Mouse (Mus musculus) olfactory bulb, adult 2 months (tissue): ENCODE measurements around the gene Myod1. TPM values are rescaled to one million over a fixed set of nuclear protein-coding genes. Genes with fewer than 3 reads are reported as not detected.

ENCODE experiments used
- H3K27ac ChIP-seq: fragments of 200-500 bp; 2 replicates; pipeline ENCODE4 v1.5.1; 2012; ENCODE audit warnings: low read depth, low read length; ENCODE audit not compliant: insufficient read depth
- H3K4me1 ChIP-seq: fragments of 200-500 bp; 2 replicates; pipeline ENCODE4 v1.6.1; 2012; ENCODE audit warnings: low read length; ENCODE audit not compliant: control insufficient read depth, insufficient read depth
- H3K4me3 ChIP-seq: fragments of 200-500 bp; 2 replicates; pipeline ENCODE4 v1.5.1; 2012; ENCODE audit warnings: mild to moderate bottlenecking, low read depth, low read length, moderate library complexity; ENCODE audit not compliant: insufficient read depth
- CTCF ChIP-seq: fragments of 200-500 bp; IDR thresholded peaks from 2 replicates; pipeline ENCODE4 v1.5.1; 2012; ENCODE audit warnings: low read depth, mild to moderate bottlenecking, low read length, moderate library complexity; ENCODE audit not compliant: insufficient read depth
- POLR2A ChIP-seq: fragments of 200-500 bp; IDR thresholded peaks from 2 replicates; pipeline ENCODE4 v1.6.1; 2012; ENCODE audit warnings: mild to moderate bottlenecking, low read depth, low read length, moderate library complexity; ENCODE audit not compliant: insufficient read depth
- WGBS: fragments of 180-500 bp; shearing (Covaris S2); methylation state at CpG from one replicate; pipeline ENCODE4 v1.1.7; 2018; 5-methylcytosine and 5-hydroxymethylcytosine counted together
- polyA plus RNA-seq: library from polyadenylated mRNA; stranded (reverse); fragments of >200 nt; gene quantifications from 2 replicates; pipeline ENCODE4 v1.2.4, GENCODE M21; 2012; ENCODE audit warnings: low replicate concordance; ENCODE audit not compliant: missing spikeins, insufficient read depth, insufficient read length

Gene Myod1
- polyA plus RNA-seq, 1 experiment = not detected

DNA sequence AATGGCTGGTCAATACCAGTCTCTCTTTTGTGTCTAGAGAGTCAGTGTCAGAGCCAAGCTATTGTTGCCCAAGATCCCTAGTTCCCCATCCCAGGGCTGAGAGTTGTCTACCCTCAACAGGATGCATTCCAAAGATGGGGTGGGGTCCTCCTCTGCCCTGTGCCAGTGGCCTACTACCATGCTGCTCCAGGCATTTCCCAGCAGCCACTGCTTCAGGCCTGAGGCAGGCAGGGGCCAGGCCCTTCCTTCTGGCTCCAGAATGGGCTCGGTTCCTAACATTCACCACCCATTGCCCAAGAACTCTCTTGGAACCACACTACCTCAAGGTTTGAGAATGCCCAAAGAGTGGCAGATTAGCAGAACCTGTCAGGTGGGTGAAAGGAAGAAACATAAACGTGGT, 23.5 kb upstream of the Myod1 start:
- 79% methylated on average over 2 of the region's 2 CpGs for WGBS
- TF ChIP-seq POLR2A (no peak), CTCF (no peak)
- H3K4me1 ChIP-seq = peaks cover 10% of the 10 kb centered on the region
- no peak overlapping the region for H3K4me3 ChIP-seq
- H3K27ac ChIP-seq = no peak overlapping the region

- Histone ChIP-seq H3K4me1 (peaks cover 10% of the 10 kb centered on the region), H3K4me3 (no peak overlapping the region), H3K27ac (no peak overlapping the region)
- WGBS = 69% methylated on average over 8 of the region's 8 CpGs
- TF ChIP-seq CTCF = no peak
- no peak for TF ChIP-seq POLR2A
Observed at GRCm38 (mm10) chr7:46353216-46353615, 23.1 kb upstream of the Myod1 start.

DNA sequence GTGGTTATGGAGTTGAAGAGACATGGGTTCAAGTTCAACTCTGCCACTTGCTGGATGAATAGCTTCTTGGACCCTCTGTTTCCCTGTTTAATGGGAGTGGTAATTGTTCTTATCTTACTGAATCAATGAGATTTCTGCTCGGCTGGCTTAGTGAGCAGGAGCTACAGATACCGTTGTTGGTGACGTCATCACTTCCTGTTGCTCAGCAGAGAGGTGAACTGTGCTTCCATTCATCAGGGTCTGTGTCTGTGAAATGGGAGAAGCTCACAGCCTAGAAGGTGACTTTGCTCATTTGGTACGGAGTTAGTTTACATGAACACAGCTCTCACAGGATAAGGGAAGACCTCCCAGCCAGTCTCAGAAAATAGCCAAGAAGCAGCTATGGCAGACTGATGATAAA, 22.4 kb upstream of the Myod1 start:
- WGBS = 61% methylated on average over 4 of the region's 4 CpGs
- no peak overlapping the region for H3K27ac ChIP-seq
- peaks cover 6% of the 10 kb centered on the region for H3K4me1 ChIP-seq
- no peak overlapping the region for H3K4me3 ChIP-seq
- TF ChIP-seq CTCF (no peak), POLR2A (no peak)

- Histone ChIP-seq H3K4me3 (no peak overlapping the region), H3K4me1 (peaks cover 5% of the 10 kb centered on the region), H3K27ac (no peak overlapping the region)
- TF ChIP-seq POLR2A = no peak
- TF ChIP-seq CTCF = no peak
Observed at GRCm38 (mm10) chr7:46361776-46362175, 14.5 kb upstream of the Myod1 start.

GRCm38 (mm10) chr7:46364154-46364553, 12.1 kb upstream of the Myod1 start:
- Histone ChIP-seq H3K4me3 (no peak overlapping the region), H3K4me1 (peaks cover 5% of the 10 kb centered on the region), H3K27ac (no peak overlapping the region)
- TF ChIP-seq CTCF (no peak), POLR2A (no peak)
- WGBS = 31% methylated on average over 5 of the region's 5 CpGs

GRCm38 (mm10) chr7:46365810-46366209, 10.5 kb upstream of the Myod1 start:
- H3K27ac ChIP-seq = no peak overlapping the region
- 92% methylated on average over 1 of the region's 1 CpGs for whole genome bisulfite sequencing

DNA sequence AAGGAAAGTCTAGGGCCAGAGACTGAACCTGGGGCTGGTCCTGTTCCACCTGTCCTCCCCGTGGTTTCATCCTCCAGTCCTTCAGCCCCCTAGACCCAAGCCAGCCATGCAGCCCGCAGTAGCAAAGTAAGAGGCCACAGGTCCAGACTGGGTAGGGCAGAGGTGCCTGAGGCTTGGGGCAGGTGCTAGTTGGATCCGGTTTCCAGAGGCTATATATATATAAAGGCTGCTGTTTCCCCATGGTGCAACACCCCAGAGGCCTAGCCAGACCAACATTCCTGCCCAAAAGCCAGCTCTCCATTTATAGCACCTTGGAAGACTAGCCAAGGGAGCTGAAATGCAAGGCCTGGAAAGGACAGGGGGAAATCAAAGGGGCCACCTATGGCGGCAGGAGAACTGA, 5.2 kb upstream of the Myod1 start:
- Histone ChIP-seq H3K27ac (no peak overlapping the region), H3K4me1 (no peaks in the 10 kb centered on the region), H3K4me3 (no peak overlapping the region)
- 86% methylated on average over 4 of the region's 4 CpGs for WGBS
- TF ChIP-seq CTCF (no peak), POLR2A (no peak)

More at GRCm38 (mm10) chr7:46365810-46366209, 10.5 kb upstream of the Myod1 start:
- TF ChIP-seq POLR2A (no peak), CTCF (no peak)
- Histone ChIP-seq H3K4me3 (no peak overlapping the region), H3K4me1 (peaks cover 5% of the 10 kb centered on the region)

DNA sequence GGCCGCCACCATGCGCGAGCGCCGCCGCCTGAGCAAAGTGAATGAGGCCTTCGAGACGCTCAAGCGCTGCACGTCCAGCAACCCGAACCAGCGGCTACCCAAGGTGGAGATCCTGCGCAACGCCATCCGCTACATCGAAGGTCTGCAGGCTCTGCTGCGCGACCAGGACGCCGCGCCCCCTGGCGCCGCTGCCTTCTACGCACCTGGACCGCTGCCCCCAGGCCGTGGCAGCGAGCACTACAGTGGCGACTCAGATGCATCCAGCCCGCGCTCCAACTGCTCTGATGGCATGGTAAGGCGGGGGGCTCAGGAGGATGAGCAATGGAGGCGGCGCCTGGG, 703 bp downstream of the Myod1 start:
- TF ChIP-seq CTCF (no peak), POLR2A (no peak)
- WGBS = 2% methylated on average over 33 of the region's 33 CpGs
- H3K27ac ChIP-seq = no peak overlapping the region
- H3K4me3 ChIP-seq = no peak overlapping the region
- H3K4me1 ChIP-seq = peaks cover 14% of the 10 kb centered on the region

DNA sequence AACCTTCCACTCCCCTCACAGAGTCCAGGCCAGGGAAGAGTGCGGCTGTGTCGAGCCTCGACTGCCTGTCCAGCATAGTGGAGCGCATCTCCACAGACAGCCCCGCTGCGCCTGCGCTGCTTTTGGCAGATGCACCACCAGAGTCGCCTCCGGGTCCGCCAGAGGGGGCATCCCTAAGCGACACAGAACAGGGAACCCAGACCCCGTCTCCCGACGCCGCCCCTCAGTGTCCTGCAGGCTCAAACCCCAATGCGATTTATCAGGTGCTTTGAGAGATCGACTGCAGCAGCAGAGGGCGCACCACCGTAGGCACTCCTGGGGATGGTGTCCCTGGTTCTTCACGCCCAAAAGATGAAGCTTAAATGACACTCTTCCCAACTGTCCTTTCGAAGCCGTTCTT, 1.8 kb downstream of the Myod1 start:
- H3K27ac ChIP-seq = no peak overlapping the region
- WGBS = 3% methylated on average over 22 of the region's 22 CpGs
- H3K4me3 ChIP-seq = no peak overlapping the region
- peaks cover 14% of the 10 kb centered on the region for H3K4me1 ChIP-seq
- TF ChIP-seq CTCF = no peak
- TF ChIP-seq POLR2A = no peak

DNA sequence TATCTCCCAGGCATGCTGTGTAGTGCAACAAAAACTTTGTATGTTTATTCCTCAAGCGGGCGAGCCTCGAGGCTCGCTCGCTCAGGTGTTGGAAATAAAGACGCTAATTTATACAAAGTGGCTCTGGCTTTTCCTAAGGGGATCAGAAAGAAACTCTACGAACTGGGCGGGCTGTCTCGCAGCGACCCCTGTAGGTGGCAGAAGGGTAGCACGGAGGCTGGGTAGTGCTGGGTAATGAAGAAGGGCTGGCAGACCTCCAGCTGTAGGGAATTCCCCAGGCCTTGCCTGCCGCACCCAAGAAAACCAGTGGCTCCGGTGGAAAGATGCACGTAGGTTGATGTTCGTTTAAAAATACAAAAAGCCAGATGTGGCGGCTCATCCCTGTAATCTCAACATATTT, 2.7 kb downstream of the Myod1 start:
- H3K4me1 ChIP-seq = peaks cover 14% of the 10 kb centered on the region
- no peak overlapping the region for H3K27ac ChIP-seq
- WGBS = 10% methylated on average over 16 of the region's 16 CpGs
- no peak overlapping the region for H3K4me3 ChIP-seq
- TF ChIP-seq POLR2A (no peak), CTCF (peak; percentile 75)

GRCm38 (mm10) chr7:46380625-46381024, 4.4 kb downstream of the Myod1 start:
- Histone ChIP-seq H3K4me1 (peaks cover 14% of the 10 kb centered on the region), H3K27ac (no peak overlapping the region), H3K4me3 (no peak overlapping the region)
- TF ChIP-seq CTCF (no peak), POLR2A (no peak)
- WGBS = 72% methylated on average over 9 of the region's 9 CpGs
